Mouse (Mus musculus) CH12.LX (cell line): Measurements from ENCODE around the gene Adamtsl1. TPM values are rescaled to one million over a fixed set of nuclear protein-coding genes. Genes with fewer than 3 reads are reported as not detected.

ENCODE experiments used
- DNase-seq: peaks from one replicate; pipeline ENCODE4 v3.0.0-alpha.2; 2013; ENCODE audit errors: extremely low read depth
- H3K27ac ChIP-seq: 2 replicates; pipeline ENCODE4 v1.5.1; 2012; ENCODE audit warnings: low read depth, mild to moderate bottlenecking, control low read depth, moderate library complexity; ENCODE audit not compliant: insufficient read depth
- H3K27me3 ChIP-seq: replicated peaks from 2 replicates; pipeline ENCODE3; 2012; ENCODE audit warnings: inconsistent platforms
- H3K36me3 ChIP-seq, 2 experiments: replicated peaks in 1 of 2; 2 replicates each; pipeline versions ENCODE3 to v1.6.1; 2012; ENCODE audit warnings: inconsistent platforms in 1 of 2, low read length in 1 of 2, mild to moderate bottlenecking in 1 of 2, mixed read lengths in 1 of 2, moderate library complexity in 1 of 2; ENCODE audit not compliant: control insufficient read depth in 1 of 2, insufficient read depth in 1 of 2
- H3K4me1 ChIP-seq, 2 experiments: 2 replicates each; pipeline ENCODE4 v1.6.1; 2012; ENCODE audit warnings: inconsistent platforms in 1 of 2, moderate library complexity in 1 of 2; ENCODE audit not compliant: insufficient read depth in 2 of 2, control insufficient read depth in 1 of 2
- H3K4me2 ChIP-seq: 2 replicates; pipeline ENCODE4 v1.6.1; 2012; ENCODE audit warnings: low read depth, mild to moderate bottlenecking, control low read depth; ENCODE audit not compliant: poor library complexity, insufficient read depth, severe bottlenecking
- H3K4me3 ChIP-seq, 3 experiments: fragments of 150-350 bp in 1 of 3; sonication (generic) in 1 of 3; replicated peaks in 1 of 3; 2 replicates each; pipeline versions ENCODE3 to v1.5.1; 2011 to 2012; ENCODE audit warnings: low read depth in 2 of 3, low read length in 2 of 3, mild to moderate bottlenecking in 2 of 3, moderate library complexity in 2 of 3, control low read depth in 1 of 3, improper control_type of control experiment in 1 of 3, inconsistent platforms in 1 of 3, mixed read lengths in 1 of 3; ENCODE audit not compliant: poor library complexity in 1 of 3
- H3K79me2 ChIP-seq: replicated peaks from 2 replicates; pipeline ENCODE4 v1.6.1; 2012; ENCODE audit warnings: mild to moderate bottlenecking, moderate library complexity; ENCODE audit not compliant: control insufficient read depth, poor library complexity, insufficient read depth, severe bottlenecking; ENCODE audit errors: extremely low read depth
- H3K9ac ChIP-seq: 2 replicates; pipeline ENCODE4 v1.6.1; 2012; ENCODE audit warnings: low read depth, mild to moderate bottlenecking, control low read depth, moderate library complexity; ENCODE audit not compliant: insufficient read depth
- H3K9me3 ChIP-seq: replicated peaks from 2 replicates; pipeline ENCODE3; 2012; ENCODE audit warnings: low read length, inconsistent platforms, mixed read lengths
- CTCF ChIP-seq, 2 experiments: IDR thresholded peaks in 1 of 2; conservative IDR thresholded peaks in 1 of 2; 2 replicates each; pipeline ENCODE4 v1.5.1; 2011 to 2012; ENCODE audit warnings: low read depth in 2 of 2, low read length in 2 of 2, improper control_type of control experiment in 1 of 2, inconsistent platforms in 1 of 2, mild to moderate bottlenecking in 1 of 2, moderate library complexity in 1 of 2
- E2F4 ChIP-seq: IDR thresholded peaks from 2 replicates; pipeline ENCODE4 v1.6.1; 2011; ENCODE audit warnings: low read depth, low read length, improper control_type of control experiment; ENCODE audit not compliant: insufficient replicate concordance
- ELF1 ChIP-seq: IDR thresholded peaks from 2 replicates; pipeline ENCODE4 v1.6.1; 2014; ENCODE audit warnings: low read depth, mild to moderate bottlenecking, inconsistent platforms, low read length, improper control_type of control experiment
- GABPA ChIP-seq: IDR thresholded peaks from 2 replicates; pipeline ENCODE4 v1.6.1; 2012; ENCODE audit warnings: low read depth, low read length, improper control_type of control experiment, inconsistent platforms; ENCODE audit not compliant: insufficient replicate concordance
- HCFC1 ChIP-seq: IDR thresholded peaks from 2 replicates; pipeline ENCODE4 v1.6.1; 2012; ENCODE audit warnings: low read depth, mild to moderate bottlenecking, inconsistent platforms, low read length, improper control_type of control experiment
- IRF4 ChIP-seq: IDR thresholded peaks from 2 replicates; pipeline ENCODE4 v1.6.1; 2014; ENCODE audit warnings: low read depth, mild to moderate bottlenecking, inconsistent platforms, low read length, improper control_type of control experiment
- MAFK ChIP-seq: IDR thresholded peaks from 2 replicates; pipeline ENCODE4 v1.6.1; 2011; ENCODE audit warnings: low read length, improper control_type of control experiment; ENCODE audit not compliant: insufficient replicate concordance
- MAX ChIP-seq: IDR thresholded peaks from 2 replicates; pipeline ENCODE4 v1.6.1; 2011; ENCODE audit warnings: low read length, improper control_type of control experiment
- MAZ ChIP-seq: IDR thresholded peaks from 2 replicates; pipeline ENCODE4 v1.6.1; 2012; ENCODE audit warnings: low read depth, mild to moderate bottlenecking, inconsistent platforms, low read length, improper control_type of control experiment, moderate library complexity
- MEF2A ChIP-seq: IDR thresholded peaks from 2 replicates; pipeline ENCODE4 v1.6.1; 2014; ENCODE audit warnings: low read depth, mild to moderate bottlenecking, inconsistent platforms, low read length, improper control_type of control experiment, borderline replicate concordance
- MXI1 ChIP-seq: IDR thresholded peaks from 2 replicates; pipeline ENCODE4 v1.6.1; 2011; ENCODE audit warnings: mild to moderate bottlenecking, low read depth, low read length, improper control_type of control experiment
- NRF1 ChIP-seq: IDR thresholded peaks from 2 replicates; pipeline ENCODE4 v1.6.1; 2014; ENCODE audit warnings: low read depth, mild to moderate bottlenecking, inconsistent platforms, low read length, improper control_type of control experiment, moderate library complexity
- RAD21 ChIP-seq: IDR thresholded peaks from 2 replicates; pipeline ENCODE4 v1.6.1; 2011; ENCODE audit warnings: low read depth, mild to moderate bottlenecking, low read length, improper control_type of control experiment, moderate library complexity
- UBTF ChIP-seq: IDR thresholded peaks from 2 replicates; pipeline ENCODE4 v1.6.1; 2012; ENCODE audit warnings: low read depth, mild to moderate bottlenecking, inconsistent platforms, low read length, improper control_type of control experiment, moderate library complexity
- ZNF384 ChIP-seq: IDR thresholded peaks from 2 replicates; pipeline ENCODE4 v1.6.1; 2012; ENCODE audit warnings: low read depth, low read length, improper control_type of control experiment, inconsistent platforms
- dilution Hi-C: fragments of 300-500 bp; cut with MboI; formaldehyde crosslinking; loops from 2 replicates; pipeline ENCODE4 v1.14.3; 2020; ENCODE audit warnings: low sequenced_read_pairs; ENCODE audit not compliant: extremely low pct_unique_long_range_greater_than_20kb, extremely low pct_ligation_motif_present
- in situ Hi-C: fragments of 300-500 bp; cut with MboI; formaldehyde crosslinking; loops from 3 replicates; pipeline ENCODE4 v1.14.3; 2019; ENCODE audit warnings: low sequenced_read_pairs, low pct_ligation_motif_present, low pct_unique_long_range_greater_than_20kb, mixed read lengths
- polyA plus RNA-seq: library from polyadenylated mRNA; unstranded; fragments of >175 nt; gene quantifications from 2 replicates; pipeline ENCODE4 v1.2.1, GENCODE M21; 2012; ENCODE audit warnings: low read depth; ENCODE audit not compliant: insufficient read length
- total RNA-seq, 2 experiments: library from RNA; depleted of rRNA; stranded (reverse); fragments of 300-350 nt in 1 of 2; fragments of >200 nt in 1 of 2; gene quantifications; 2 replicates each; pipeline ENCODE4 v1.2.3; 2012 to 2014

The Adamtsl1 gene
- total and polyA plus RNA-seq, 3 experiments, result not detected

GRCm38 (mm10) chr4:85669735-85670134, 155.8 kb downstream of the Adamtsl1 start:
- Histone ChIP-seq H3K36me3 (no peaks in the 10 kb centered on the region), H3K4me3 (no peak overlapping the region), H3K4me2 (no peak overlapping the region), H3K27me3 (no peaks in the 10 kb centered on the region), H3K9ac (no peak overlapping the region), H3K79me2 (no peaks in the 10 kb centered on the region), H3K4me1 (no peaks in the 10 kb centered on the region), H3K27ac (no peak overlapping the region), H3K9me3 (peaks cover 42% of the 10 kb centered on the region)
- dilution Hi-C loops (no loop called here), in situ Hi-C loops (no loop called here)
- DNase-seq, result no peak
- no peak for TF ChIP-seq MAFK
- no peak for TF ChIP-seq ZNF384
- TF ChIP-seq IRF4, result no peak
- TF ChIP-seq GABPA, result no peak
- no peak for TF ChIP-seq MAZ

- no peak overlapping the region for H3K4me2 ChIP-seq
- dilution Hi-C loops, result no loop called here
- H3K36me3 ChIP-seq, result no peaks in the 10 kb centered on the region
- H3K27me3 ChIP-seq, result no peaks in the 10 kb centered on the region
- H3K9ac ChIP-seq, result no peak overlapping the region
- TF ChIP-seq MAX (no peak), E2F4 (no peak), RAD21 (no peak), UBTF (no peak), GABPA (no peak), MEF2A (no peak), MXI1 (no peak), HCFC1 (no peak), NRF1 (no peak), CTCF (conservative IDR thresholded peaks at IDR 0.05 in 1 of 2, IDR thresholded peaks at IDR 0.05 in 1 of 2; ENCODE audit: low read depth in 2 of 2, low read length in 2 of 2) (no peak), ELF1 (no peak), ZNF384 (no peak)
- no peak overlapping the region for H3K4me3 ChIP-seq
- peaks cover 47% of the 10 kb centered on the region for H3K9me3 ChIP-seq
- no peaks in the 10 kb centered on the region for H3K79me2 ChIP-seq
- no peak overlapping the region for H3K27ac ChIP-seq
- H3K4me1 ChIP-seq, result no peaks in the 10 kb centered on the region
- DNase-seq, result no peak
- in situ Hi-C loops, result no loop called here
These were observed 158.3 kb downstream of the Adamtsl1 start for GRCm38 (mm10) chr4:85672290-85672689.
